Mouse (Mus musculus): ENCODE results near the gene Prkcsh. TPM values are rescaled to one million over a fixed set of nuclear protein-coding genes. Genes with fewer than 3 reads are reported as not detected.
A peak's percentile ranks its signal among the peaks of the same experiment; 100 is the strongest.

The Prkcsh gene
- polyA plus RNA-seq, 1 experiment from 2014 or later, result 100 TPM

GRCm38 (mm10) chr9:22024592-22024991 lies 22.0 kb downstream of the Prkcsh start:
- Histone ChIP-seq H3K9me3 (no peaks in the 10 kb centered on the region), H3K27ac (replicated peaks) (no peak overlapping the region), H3K4me3 (no peak overlapping the region), H3K9ac (no peak overlapping the region), H3K4me2 (no peak overlapping the region), H3K27me3 (no peaks in the 10 kb centered on the region), H3K4me1 (replicated peaks) (no peaks in the 10 kb centered on the region), H3K36me3 (peaks cover 51% of the 10 kb centered on the region)
- ATAC-seq (ENCODE audit: low FRiP score, low read depth), result peak; percentile 13; the same call in 1 of the 2 replicates
- WGBS, result 36% methylated on average over 8 of the region's 8 CpGs

GRCm38 (mm10) chr9:22028467-22028866 lies 25.9 kb downstream of the Prkcsh start:
- WGBS, result 21% methylated on average over 7 of the region's 7 CpGs
- H3K4me1 ChIP-seq (replicated peaks), result no peaks in the 10 kb centered on the region
- no peak overlapping the region for H3K4me3 ChIP-seq
- peaks cover 64% of the 10 kb centered on the region for H3K36me3 ChIP-seq
- ATAC-seq (ENCODE audit: low FRiP score, low read depth), result no peak
- no peak overlapping the region for H3K27ac ChIP-seq (replicated peaks)
- no peak overlapping the region for H3K4me2 ChIP-seq
- H3K9me3 ChIP-seq, result no peaks in the 10 kb centered on the region
- no peaks in the 10 kb centered on the region for H3K27me3 ChIP-seq
- H3K9ac ChIP-seq, result no peak overlapping the region

GRCm38 (mm10) chr9:22030386-22030785 lies 27.8 kb downstream of the Prkcsh start:
- no peaks in the 10 kb centered on the region for H3K27me3 ChIP-seq
- no peak overlapping the region for H3K4me3 ChIP-seq
- peaks cover 60% of the 10 kb centered on the region for H3K36me3 ChIP-seq
- no peak overlapping the region for H3K9ac ChIP-seq
- ATAC-seq (ENCODE audit: low FRiP score, low read depth), result no peak
- H3K4me1 ChIP-seq (replicated peaks), result no peaks in the 10 kb centered on the region
- no peak overlapping the region for H3K27ac ChIP-seq (replicated peaks)
- H3K9me3 ChIP-seq, result no peaks in the 10 kb centered on the region
- 94% methylated on average over 9 of the region's 9 CpGs for WGBS
- H3K4me2 ChIP-seq, result no peak overlapping the region

GRCm38 (mm10) chr9:22035300-22036044 lies 32.9 kb downstream of the Prkcsh start:
- H3K4me1 ChIP-seq (replicated peaks), result peaks cover 7% of the 10 kb centered on the region; the same call in 1 of the 2 replicates
- H3K4me3 ChIP-seq, result no peak overlapping the region
- no peak overlapping the region for H3K9ac ChIP-seq
- no peaks in the 10 kb centered on the region for H3K9me3 ChIP-seq
- H3K4me2 ChIP-seq, result no peak overlapping the region
- no peaks in the 10 kb centered on the region for H3K27me3 ChIP-seq
- H3K27ac ChIP-seq (replicated peaks), result no peak overlapping the region
- peaks cover 33% of the 10 kb centered on the region for H3K36me3 ChIP-seq
- 17% methylated on average over 6 of the region's 6 CpGs for WGBS
- no peak for ATAC-seq (ENCODE audit: low FRiP score, low read depth)

- H3K4me1 ChIP-seq (replicated peaks), result peaks cover 12% of the 10 kb centered on the region; the same call in 1 of the 2 replicates
- no peaks in the 10 kb centered on the region for H3K27me3 ChIP-seq
- no peak for ATAC-seq (ENCODE audit: low FRiP score, low read depth)
- no peak overlapping the region for H3K4me3 ChIP-seq
- H3K9ac ChIP-seq, result no peak overlapping the region
- WGBS, result 84% methylated on average over 10 of the region's 10 CpGs
- H3K27ac ChIP-seq (replicated peaks), result no peak overlapping the region
- H3K9me3 ChIP-seq, result no peaks in the 10 kb centered on the region
- peaks cover 20% of the 10 kb centered on the region for H3K36me3 ChIP-seq
- H3K4me2 ChIP-seq, result no peak overlapping the region
Measured at GRCm38 (mm10) chr9:22037826-22038225, 35.2 kb downstream of the Prkcsh start.

GRCm38 (mm10) chr9:22041832-22042231 lies 39.2 kb downstream of the Prkcsh start:
- ATAC-seq (ENCODE audit: low FRiP score, low read depth), result no peak
- WGBS, result 70% methylated on average over 2 of the region's 2 CpGs

GRCm38 (mm10) chr9:22047329-22047728 lies 44.7 kb downstream of the Prkcsh start:
- H3K4me3 ChIP-seq, result no peak overlapping the region

More at GRCm38 (mm10) chr9:22041832-22042231, 39.2 kb downstream of the Prkcsh start:
- H3K9me3 ChIP-seq, result no peaks in the 10 kb centered on the region
- H3K27ac ChIP-seq (replicated peaks), result no peak overlapping the region
- H3K27me3 ChIP-seq, result no peaks in the 10 kb centered on the region
- no peak overlapping the region for H3K4me3 ChIP-seq
- peaks cover 9% of the 10 kb centered on the region for H3K4me1 ChIP-seq (replicated peaks)
- no peak overlapping the region for H3K4me2 ChIP-seq
- H3K36me3 ChIP-seq, result no peaks in the 10 kb centered on the region
- no peak overlapping the region for H3K9ac ChIP-seq

GRCm38 (mm10) chr9:22049315-22049714 lies 46.7 kb downstream of the Prkcsh start:
- Histone ChIP-seq H3K4me2 (peak overlapping the region; percentile 76), H3K9me3 (no peaks in the 10 kb centered on the region), H3K27me3 (no peaks in the 10 kb centered on the region), H3K4me1 (replicated peaks) (peaks cover 47% of the 10 kb centered on the region), H3K4me3 (peak overlapping the region; percentile 99), H3K36me3 (no peaks in the 10 kb centered on the region), H3K27ac (replicated peaks) (peak overlapping the region; percentile 91), H3K9ac (peak overlapping the region; percentile 98)
- no peak for ATAC-seq (ENCODE audit: low FRiP score, low read depth)
- WGBS, result 45% methylated on average over 11 of the region's 11 CpGs

More at GRCm38 (mm10) chr9:22047329-22047728, 44.7 kb downstream of the Prkcsh start:
- Histone ChIP-seq H3K9ac (no peak overlapping the region), H3K36me3 (no peaks in the 10 kb centered on the region), H3K27ac (replicated peaks) (no peak overlapping the region), H3K27me3 (no peaks in the 10 kb centered on the region), H3K4me2 (peak overlapping the region; percentile 76), H3K4me1 (replicated peaks) (peaks cover 47% of the 10 kb centered on the region), H3K9me3 (no peaks in the 10 kb centered on the region)
- 60% methylated on average over 9 of the region's 9 CpGs for WGBS
- no peak for ATAC-seq (ENCODE audit: low FRiP score, low read depth)

GRCm38 (mm10) chr9:22049721-22050270 lies 47.2 kb downstream of the Prkcsh start:
- H3K9ac ChIP-seq, result peak overlapping the region; percentile 98
- H3K9me3 ChIP-seq, result no peaks in the 10 kb centered on the region
- H3K4me3 ChIP-seq, result peak overlapping the region; percentile 99
- ATAC-seq (ENCODE audit: low FRiP score, low read depth), result no peak
- peak overlapping the region; percentile 76 for H3K4me2 ChIP-seq
- H3K27ac ChIP-seq (replicated peaks), result peak overlapping the region; percentile 91
- 10% methylated on average over 4 of the region's 4 CpGs for WGBS
- peaks cover 51% of the 10 kb centered on the region for H3K4me1 ChIP-seq (replicated peaks)
- no peaks in the 10 kb centered on the region for H3K36me3 ChIP-seq
- H3K27me3 ChIP-seq, result no peaks in the 10 kb centered on the region

GRCm38 (mm10) chr9:22050351-22050889 lies 47.8 kb downstream of the Prkcsh start:
- H3K4me1 ChIP-seq (replicated peaks), result peaks cover 55% of the 10 kb centered on the region
- peak overlapping the region; percentile 76 for H3K4me2 ChIP-seq
- peak; percentile 20 for ATAC-seq (ENCODE audit: low FRiP score, low read depth)
- peak overlapping the region; percentile 99 for H3K4me3 ChIP-seq
- peak overlapping the region; percentile 98 for H3K9ac ChIP-seq
- no peaks in the 10 kb centered on the region for H3K36me3 ChIP-seq
- WGBS, result 2% methylated on average over 41 of the region's 43 CpGs
- no peaks in the 10 kb centered on the region for H3K27me3 ChIP-seq
- H3K27ac ChIP-seq (replicated peaks), result peak overlapping the region; percentile 91
- no peaks in the 10 kb centered on the region for H3K9me3 ChIP-seq

- no peaks in the 10 kb centered on the region for H3K27me3 ChIP-seq
- H3K36me3 ChIP-seq, result no peaks in the 10 kb centered on the region
- H3K9me3 ChIP-seq, result no peaks in the 10 kb centered on the region
- peak; percentile 28 for ATAC-seq (ENCODE audit: low FRiP score, low read depth)
- H3K4me2 ChIP-seq, result peak overlapping the region; percentile 76
- WGBS, result under 1% methylated on average over 47 of the region's 67 CpGs
- H3K4me3 ChIP-seq, result peak overlapping the region; percentile 99
- H3K27ac ChIP-seq (replicated peaks), result peak overlapping the region; percentile 91
- peak overlapping the region; percentile 98 for H3K9ac ChIP-seq
- H3K4me1 ChIP-seq (replicated peaks), result peaks cover 55% of the 10 kb centered on the region
Measured at GRCm38 (mm10) chr9:22051161-22051957, 48.8 kb downstream of the Prkcsh start.

GRCm38 (mm10) chr9:22051958-22052254 lies 49.3 kb downstream of the Prkcsh start, which contains the start of gene Elavl3:
Gene Elavl3, minus strand, starts transcription at chr9:22052023.
- under 1% methylated on average over 16 of the region's 28 CpGs for WGBS
- H3K9ac ChIP-seq, result peak within 1 kb of the TSS; percentile 98
- H3K27ac ChIP-seq (replicated peaks), result peak within 1 kb of the TSS; percentile 91
- peak within 1 kb of the TSS; percentile 76 for H3K4me2 ChIP-seq
- H3K4me3 ChIP-seq, result peak within 1 kb of the TSS; percentile 99
- no peaks in the 10 kb centered on the region for H3K27me3 ChIP-seq
- H3K9me3 ChIP-seq, result no peaks in the 10 kb centered on the region
- peaks cover 4% of the 10 kb centered on the region; the same call in 1 of the 2 replicates for H3K36me3 ChIP-seq
- peak; percentile 72 for ATAC-seq (ENCODE audit: low FRiP score, low read depth)
- H3K4me1 ChIP-seq (replicated peaks), result peaks cover 51% of the 10 kb centered on the region
